Mouse (Mus musculus): ENCODE measurements around the gene Nfic. TPM values are rescaled to one million over a fixed set of nuclear protein-coding genes. Genes with fewer than 3 reads are reported as not detected.
A peak's percentile ranks its signal among the peaks of the same experiment; 100 is the strongest.
"Not testable (repeated sequence)": the region's sequence is repeated elsewhere in the genome, so short reads cannot be mapped to it uniquely, and the experiment has no call there.

Nfic gene
- total RNA-seq, 2 experiments from 2014 or later = 120 to 129 TPM

DNA sequence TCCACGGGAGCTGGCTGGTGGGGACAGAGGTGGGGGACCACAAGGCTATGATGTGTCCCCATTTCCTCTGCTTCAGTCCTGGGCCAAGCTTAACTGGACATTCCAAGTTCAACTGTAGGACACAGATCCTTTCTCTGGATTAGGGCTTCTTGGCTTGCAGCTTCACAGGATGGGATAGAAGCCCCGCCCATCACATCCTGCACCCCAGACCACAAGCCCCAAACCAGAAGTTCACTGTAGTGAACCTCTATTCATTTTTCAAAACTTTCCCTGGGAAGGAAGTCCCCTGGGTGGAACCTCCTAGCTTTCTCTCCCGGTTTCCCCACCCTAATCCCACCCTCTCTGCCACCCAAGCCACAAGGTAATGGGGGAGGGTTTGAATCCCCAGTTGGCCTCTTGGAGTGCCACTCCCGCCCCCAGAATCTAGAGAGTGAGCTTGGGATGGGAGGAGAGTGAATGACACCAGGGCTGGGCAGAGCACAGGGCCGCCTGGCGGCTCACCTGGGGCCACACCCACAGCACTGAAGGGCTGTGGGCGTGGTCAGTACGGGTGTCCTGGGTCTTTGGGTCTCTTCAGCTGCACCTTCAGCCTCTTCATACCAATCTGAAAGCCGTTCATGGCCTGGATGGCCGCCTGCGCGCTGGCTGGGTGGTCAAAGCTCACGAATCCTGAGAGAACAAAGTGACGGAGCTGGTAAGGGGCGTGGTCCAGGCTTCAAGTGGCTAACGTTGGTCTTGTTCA is 6.4 kb upstream of the Nfic start:
- no peak for DNase-seq (ENCODE audit: low spot score in 2 of 2)

DNA sequence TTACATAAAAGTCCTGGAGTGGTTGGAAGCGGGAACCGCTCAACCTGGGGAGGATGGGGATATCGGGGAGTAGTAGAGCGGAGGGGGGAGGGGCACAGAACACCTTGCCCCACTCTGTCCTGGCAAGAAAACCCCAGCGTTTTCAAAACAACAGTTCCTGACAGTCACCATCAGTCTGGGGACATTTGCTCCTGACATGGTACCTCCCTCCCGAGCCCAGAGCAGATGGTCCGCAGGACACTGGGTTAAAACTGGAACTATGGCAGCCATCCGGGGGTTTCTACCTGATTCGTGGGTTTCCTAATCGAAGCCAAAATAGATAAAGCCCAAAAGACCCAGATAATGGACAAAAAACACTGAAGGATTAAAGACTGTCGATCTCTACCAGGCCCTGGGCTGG is 5.5 kb upstream of the Nfic start:
- DNase-seq (ENCODE audit: low spot score in 2 of 2) = no peak

DNA sequence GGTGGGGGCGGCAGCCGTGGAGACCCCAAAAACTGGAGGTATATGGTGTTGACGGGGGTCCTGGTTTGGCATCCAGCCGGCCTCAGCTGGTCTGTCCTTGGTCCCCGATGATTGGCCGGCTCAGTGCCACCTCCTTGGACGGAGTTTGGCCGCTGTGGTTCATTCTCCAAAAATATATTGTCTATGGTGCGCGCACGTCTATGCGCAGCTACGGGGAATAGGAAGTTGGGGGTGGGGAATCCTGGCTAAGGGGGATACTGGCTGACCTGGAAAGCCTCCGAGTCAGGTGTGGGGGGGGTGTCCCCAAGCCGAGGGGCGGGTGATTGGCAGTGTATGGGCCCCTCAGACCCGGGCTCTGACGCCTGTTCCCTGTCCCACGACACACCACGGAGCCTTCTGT is 5.0 kb upstream of the Nfic start:
- no peak for DNase-seq (ENCODE audit: low spot score in 2 of 2)

GRCm38 (mm10) chr10:81459399-81459798 is 4.0 kb upstream of the Nfic start:
- no peak for DNase-seq (ENCODE audit: low spot score in 2 of 2)

GRCm38 (mm10) chr10:81458267-81458666 is 2.8 kb upstream of the Nfic start:
- DNase-seq (ENCODE audit: low spot score in 2 of 2) = no peak

DNA sequence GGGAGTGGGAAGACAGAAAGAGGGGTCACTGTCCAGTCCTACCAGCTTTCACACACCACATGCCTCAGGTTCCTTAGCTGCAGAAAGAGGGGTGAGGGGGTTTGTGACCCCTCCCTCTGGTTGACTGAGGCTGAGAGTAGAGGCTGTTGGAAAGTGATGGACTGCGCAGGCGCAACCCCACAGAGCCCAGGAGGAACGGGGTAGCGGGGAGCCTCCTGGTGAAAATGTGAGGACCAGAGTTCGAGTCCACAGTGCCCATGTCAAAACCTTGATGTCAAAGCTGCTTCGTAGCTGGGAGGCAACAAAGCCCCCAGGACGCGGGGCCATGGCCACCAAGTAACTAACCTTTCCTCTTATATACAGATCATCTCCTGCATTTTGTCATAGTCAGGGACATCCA is 2.2 kb upstream of the Nfic start:
- no peak for DNase-seq (ENCODE audit: low spot score in 2 of 2)

- DNase-seq (ENCODE audit: low spot score in 2 of 2) = no peak
Measured at GRCm38 (mm10) chr10:81456983-81457563, 1.6 kb upstream of the Nfic start.

DNA sequence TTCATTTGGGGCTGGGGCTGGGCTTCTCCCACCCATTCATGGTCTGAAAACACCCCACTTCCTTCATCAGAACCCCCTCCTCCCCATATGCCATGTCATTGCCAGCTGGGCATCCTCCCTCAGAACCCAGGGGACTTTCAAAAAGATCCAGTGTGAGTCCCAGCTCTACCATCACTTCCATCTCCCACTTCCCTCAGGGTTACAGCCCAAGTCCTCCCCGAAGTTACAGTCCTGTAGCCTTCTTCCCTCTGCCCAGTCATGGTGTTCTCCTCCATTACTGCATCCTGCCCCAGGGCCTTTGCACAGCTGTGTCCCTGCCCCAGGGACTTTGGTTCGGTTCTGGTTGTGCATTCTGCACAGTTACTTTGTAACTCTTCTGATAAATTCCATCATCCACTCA is 1.3 kb downstream of the Nfic start:
- DNase-seq (ENCODE audit: low spot score in 2 of 2) = no peak

DNA sequence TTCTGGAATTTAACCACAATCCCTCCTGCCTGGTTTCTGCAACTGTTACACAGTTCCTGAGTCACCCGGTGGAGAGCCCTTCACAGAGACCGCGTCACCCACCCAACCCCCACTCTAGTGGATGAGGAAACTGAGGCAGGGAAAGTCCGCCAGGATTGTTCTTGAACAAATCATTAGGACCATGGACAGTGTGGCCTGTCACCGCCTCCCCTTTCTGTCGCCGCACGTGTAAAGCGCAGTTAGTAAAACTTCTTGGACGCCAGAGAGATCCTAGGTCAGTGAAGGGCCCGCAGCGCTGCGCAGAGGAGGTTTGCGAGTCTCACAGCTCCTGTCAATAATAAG is 2.5 kb downstream of the Nfic start:
- DNase-seq (ENCODE audit: low spot score in 2 of 2) = no peak

GRCm38 (mm10) chr10:81452237-81452946 is 3.0 kb downstream of the Nfic start:
- no peak for DNase-seq (ENCODE audit: low spot score in 2 of 2)

DNA sequence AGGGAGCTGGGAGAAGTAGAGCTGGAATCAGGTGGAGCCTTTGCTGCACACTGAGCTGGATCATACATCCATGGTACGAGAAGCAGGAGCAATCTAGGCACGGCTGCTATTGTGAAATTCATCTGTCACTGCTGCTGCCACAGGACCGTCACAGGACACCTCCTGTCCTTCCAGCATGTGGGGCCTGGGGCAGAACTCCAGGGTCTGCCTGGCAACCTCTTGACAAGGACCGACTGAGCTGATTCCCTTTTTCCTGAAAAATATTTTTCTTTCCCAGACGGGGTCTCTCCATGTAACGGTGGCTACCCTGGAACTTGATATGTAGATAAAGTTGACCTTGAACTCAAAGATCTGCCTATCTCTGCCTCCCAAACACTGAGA is 4.1 kb downstream of the Nfic start:
- DNase-seq (ENCODE audit: low spot score in 2 of 2) = no peak

DNA sequence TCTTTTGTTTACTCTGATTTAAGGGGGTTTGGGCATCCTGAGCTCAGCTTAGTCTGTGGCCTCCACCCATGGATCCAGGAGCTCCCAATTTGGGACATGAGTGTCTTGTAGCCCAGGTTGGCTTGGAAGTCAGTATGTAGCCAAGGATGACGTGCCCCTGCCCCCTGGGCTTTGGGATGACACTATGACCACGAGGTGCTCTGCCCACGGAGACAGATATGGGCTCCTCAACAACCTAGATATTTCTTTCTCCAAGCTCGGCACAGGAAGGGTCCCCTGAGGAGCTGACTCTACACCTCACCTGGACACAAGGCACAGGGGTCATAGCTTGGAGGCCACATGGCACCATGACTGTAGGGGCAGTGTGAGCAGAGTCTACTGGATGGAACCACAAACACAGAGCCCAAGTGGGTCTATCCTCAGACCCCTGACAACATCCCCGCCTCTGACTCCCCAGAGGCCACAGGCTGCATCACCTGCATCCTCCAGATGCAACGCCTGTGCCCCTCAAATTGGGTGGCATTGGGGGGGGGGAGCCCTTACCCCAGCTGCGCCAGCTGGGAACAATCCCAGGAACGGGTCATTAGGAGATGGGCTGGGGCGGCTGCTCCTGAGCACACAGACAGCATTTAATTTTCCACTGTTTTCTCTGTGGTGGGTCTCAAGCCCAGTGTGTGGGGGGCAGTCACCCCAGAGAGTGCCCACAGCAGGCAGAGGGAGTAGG is 4.6 kb downstream of the Nfic start:
- no peak for DNase-seq (ENCODE audit: low spot score in 2 of 2)

DNA sequence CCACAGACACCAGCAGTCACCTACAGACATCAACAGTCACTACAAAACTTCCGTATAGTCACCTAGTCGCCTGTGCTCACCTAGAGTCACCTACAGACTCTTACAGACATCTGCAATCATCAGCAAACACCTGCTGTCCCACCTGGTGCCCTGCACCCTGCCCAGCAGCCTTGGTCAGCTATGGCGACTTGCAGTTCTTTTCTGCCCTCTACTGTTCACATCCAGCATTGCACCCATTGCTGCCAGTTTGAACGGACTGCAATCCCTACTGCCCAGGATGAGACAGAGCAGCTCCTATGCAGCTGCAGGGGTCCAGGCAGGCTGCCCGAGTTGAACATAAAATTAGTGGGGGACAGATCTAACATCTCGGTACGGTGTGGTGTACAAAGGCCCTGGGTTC is 5.3 kb downstream of the Nfic start:
- peak; percentile 58 to 68 for DNase-seq (ENCODE audit: low spot score in 2 of 2)

DNA sequence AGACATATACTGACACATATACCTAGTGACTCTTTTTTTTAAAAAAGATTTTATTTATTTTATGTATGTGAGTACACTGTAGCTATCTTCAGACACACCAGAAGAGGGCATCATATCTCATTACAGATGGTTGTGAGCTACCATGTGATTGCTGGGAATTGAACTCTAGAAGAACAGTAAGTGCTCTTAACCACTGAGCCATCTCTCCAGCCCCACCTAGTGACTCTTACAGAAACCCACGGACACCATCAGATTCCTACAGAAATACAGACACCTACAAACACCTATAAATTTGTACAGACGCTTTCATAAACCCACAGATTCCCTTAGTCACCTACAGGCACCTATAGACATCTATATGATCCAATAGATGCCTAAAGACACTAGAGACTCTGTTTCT is 9.9 kb downstream of the Nfic start:
- not testable (repeated sequence) for DNase-seq (ENCODE audit: low spot score in 2 of 2)

DNA sequence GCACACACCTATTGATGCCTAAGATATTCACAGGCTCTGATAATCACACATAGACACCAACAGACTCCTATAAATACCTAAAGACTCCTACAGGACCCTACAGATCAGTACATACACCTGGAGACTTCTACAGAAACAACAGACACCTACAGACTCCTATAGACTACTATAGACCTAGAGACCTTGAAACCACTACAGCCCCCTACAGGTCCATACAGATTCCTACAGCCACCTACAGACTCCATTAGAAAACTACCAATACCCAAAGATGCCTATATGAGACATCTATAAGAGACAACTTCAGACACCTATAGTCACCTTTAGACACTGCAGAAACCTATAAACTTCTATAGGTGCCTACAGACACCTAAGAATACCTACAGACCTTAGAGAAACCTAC is 14.4 kb downstream of the Nfic start:
- no peak for DNase-seq (ENCODE audit: low spot score in 2 of 2)

- peak in 1 of 2 experiments; percentile 42 for DNase-seq (ENCODE audit: low spot score in 2 of 2)
Measured at GRCm38 (mm10) chr10:81435436-81435835, 20.0 kb downstream of the Nfic start.

- DNase-seq (ENCODE audit: low spot score in 2 of 2) = peak; percentile 2 to 3
Measured at GRCm38 (mm10) chr10:81434361-81435263, 20.8 kb downstream of the Nfic start.

DNA sequence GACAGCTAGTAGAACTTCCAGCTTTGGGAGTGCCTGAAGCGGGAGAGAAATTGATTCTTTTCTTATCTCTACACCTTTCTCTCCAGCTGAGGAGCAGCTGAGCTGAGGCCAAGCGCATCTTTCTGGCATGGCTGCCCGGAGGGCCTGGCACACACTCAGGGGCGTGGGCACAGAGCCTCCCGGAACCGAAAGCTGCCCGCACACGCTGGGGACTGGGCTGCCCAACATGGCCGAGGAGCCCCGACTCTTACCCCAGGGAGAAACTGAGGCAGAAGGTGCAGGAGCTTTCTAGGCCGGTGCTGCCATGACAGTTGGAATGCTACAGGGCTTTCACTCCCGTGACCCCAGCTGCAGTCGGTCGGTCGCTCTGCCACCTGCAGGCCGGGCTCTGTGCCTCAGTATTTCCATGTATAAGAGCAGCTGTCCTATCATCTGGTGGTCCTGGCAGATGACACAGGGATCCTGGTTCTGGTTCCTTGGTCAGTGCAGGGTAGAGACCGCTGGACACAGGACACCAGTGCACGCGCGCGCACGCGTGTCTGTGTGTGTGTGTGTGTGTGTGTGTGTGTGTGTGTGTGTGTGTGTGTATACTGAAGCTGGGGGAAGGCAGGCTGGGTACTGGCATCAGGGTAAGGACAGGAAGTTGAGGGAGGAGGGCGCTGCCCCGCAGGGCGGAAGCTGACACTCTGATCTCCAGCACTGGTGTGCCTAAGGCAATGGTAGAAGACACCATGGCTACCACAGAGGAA is 21.7 kb downstream of the Nfic start:
- DNase-seq (ENCODE audit: low spot score in 2 of 2) = peak; percentile 2 to 4

DNA sequence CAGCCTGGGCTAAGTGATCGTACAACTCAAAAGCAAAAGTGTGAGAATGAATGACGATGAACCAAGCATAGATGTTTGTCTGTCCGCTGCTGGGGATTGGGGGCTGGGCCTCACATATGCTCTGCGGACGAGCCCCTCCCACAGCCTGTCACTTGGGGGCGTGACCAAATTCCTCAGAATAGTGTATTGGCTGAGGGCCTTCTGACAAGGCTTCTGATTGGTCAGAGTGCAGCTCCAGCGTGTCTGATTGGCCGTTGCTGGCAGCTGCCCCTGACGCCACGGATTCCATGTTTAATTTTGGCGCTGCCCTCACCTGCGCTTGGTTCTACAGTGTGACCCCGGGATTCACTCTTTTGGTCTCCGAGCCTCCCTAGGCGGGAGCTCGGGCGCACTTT is 22.6 kb downstream of the Nfic start:
- peak; percentile 68 to 84 for DNase-seq (ENCODE audit: low spot score in 2 of 2)

GRCm38 (mm10) chr10:81432169-81432867 is 23.1 kb downstream of the Nfic start:
- DNase-seq (ENCODE audit: low spot score in 2 of 2) = no peak

All from adrenal gland, postnatal 4 days (tissue).